Mouse (Mus musculus) E14TG2a.4 (cell line): ENCODE measurements around the gene Pla2g5.

Experiments
- CTCF ChIP-seq: conservative IDR thresholded peaks from 2 replicates; pipeline ENCODE4 v1.5.1; 2014; ENCODE audit warnings: low read length
- NANOG ChIP-seq: IDR thresholded peaks from 2 replicates; pipeline ENCODE4 v1.6.1; 2014; ENCODE audit warnings: borderline replicate concordance, low read length, mixed read lengths

GRCm38 (mm10) chr4:138865092-138865491 lies 1.8 kb upstream of the Pla2g5 start:
- TF ChIP-seq CTCF (no peak), NANOG (no peak)
